Mouse (Mus musculus): Measurements from ENCODE around the gene Bach2. TPM values are rescaled to one million over a fixed set of nuclear protein-coding genes. Genes with fewer than 3 reads are reported as not detected.

Gene Bach2
- polyA plus RNA-seq, 1 experiment from 2014 or later: 1.1 TPM

- no peak overlapping the region for H3K9ac ChIP-seq (ENCODE audit: low read depth, low read length)
- ATAC-seq: no peak
- H3K27ac ChIP-seq (ENCODE audit: low read depth, low read length): no peak overlapping the region
- WGBS: 64% methylated on average over 12 of the region's 12 CpGs
- H3K9me3 ChIP-seq (ENCODE audit: control insufficient read depth): no peaks in the 10 kb centered on the region
- TF ChIP-seq CTCF (IDR thresholded peaks at IDR 0.05; ENCODE audit: low read depth): no peak
- H3K27me3 ChIP-seq (replicated peaks; ENCODE audit: control insufficient read depth, insufficient read depth, low read length): no peaks in the 10 kb centered on the region
- H3K4me1 ChIP-seq (replicated peaks; ENCODE audit: control insufficient read depth, insufficient read depth, low read length): no peaks in the 10 kb centered on the region
- H3K36me3 ChIP-seq (ENCODE audit: control insufficient read depth, insufficient read depth): no peaks in the 10 kb centered on the region
- H3K4me2 ChIP-seq (replicated peaks; ENCODE audit: low read depth): no peak overlapping the region
- no peak overlapping the region for H3K4me3 ChIP-seq (ENCODE audit: low read depth, low read length)
These were observed 97.1 kb downstream of the Bach2 start for GRCm38 (mm10) chr4:32335659-32336058.

- Histone ChIP-seq H3K36me3 (ENCODE audit: control insufficient read depth, insufficient read depth) (no peaks in the 10 kb centered on the region), H3K27ac (ENCODE audit: low read depth, low read length) (no peak overlapping the region), H3K9ac (ENCODE audit: low read depth, low read length) (no peak overlapping the region), H3K4me2 (replicated peaks; ENCODE audit: low read depth) (no peak overlapping the region), H3K9me3 (ENCODE audit: control insufficient read depth) (no peaks in the 10 kb centered on the region), H3K27me3 (replicated peaks; ENCODE audit: control insufficient read depth, insufficient read depth, low read length) (no peaks in the 10 kb centered on the region), H3K4me3 (ENCODE audit: low read depth, low read length) (no peak overlapping the region), H3K4me1 (replicated peaks; ENCODE audit: control insufficient read depth, insufficient read depth, low read length) (no peaks in the 10 kb centered on the region)
- 47% methylated on average over 4 of the region's 4 CpGs for WGBS
- ATAC-seq: no peak
- no peak for TF ChIP-seq CTCF (IDR thresholded peaks at IDR 0.05; ENCODE audit: low read depth)
These were observed 98.0 kb downstream of the Bach2 start for GRCm38 (mm10) chr4:32336642-32337041.

GRCm38 (mm10) chr4:32337638-32338037 lies 99.0 kb downstream of the Bach2 start:
- H3K4me3 ChIP-seq (ENCODE audit: low read depth, low read length): no peak overlapping the region
- no peak overlapping the region for H3K27ac ChIP-seq (ENCODE audit: low read depth, low read length)
- WGBS: 4% methylated on average over 11 of the region's 11 CpGs
- no peak for TF ChIP-seq CTCF (IDR thresholded peaks at IDR 0.05; ENCODE audit: low read depth)
- ATAC-seq: peak; percentile 65
- no peaks in the 10 kb centered on the region for H3K27me3 ChIP-seq (replicated peaks; ENCODE audit: control insufficient read depth, insufficient read depth, low read length)
- no peaks in the 10 kb centered on the region for H3K36me3 ChIP-seq (ENCODE audit: control insufficient read depth, insufficient read depth)
- H3K4me1 ChIP-seq (replicated peaks; ENCODE audit: control insufficient read depth, insufficient read depth, low read length): no peaks in the 10 kb centered on the region
- H3K9me3 ChIP-seq (ENCODE audit: control insufficient read depth): no peaks in the 10 kb centered on the region
- H3K9ac ChIP-seq (ENCODE audit: low read depth, low read length): no peak overlapping the region
- no peak overlapping the region for H3K4me2 ChIP-seq (replicated peaks; ENCODE audit: low read depth)

GRCm38 (mm10) chr4:32338451-32338850 lies 99.8 kb downstream of the Bach2 start:
- no peaks in the 10 kb centered on the region for H3K4me1 ChIP-seq (replicated peaks; ENCODE audit: control insufficient read depth, insufficient read depth, low read length)
- H3K27ac ChIP-seq (ENCODE audit: low read depth, low read length): no peak overlapping the region
- no peaks in the 10 kb centered on the region for H3K36me3 ChIP-seq (ENCODE audit: control insufficient read depth, insufficient read depth)
- 54% methylated on average over 10 of the region's 10 CpGs for WGBS
- ATAC-seq: no peak
- H3K4me2 ChIP-seq (replicated peaks; ENCODE audit: low read depth): no peak overlapping the region
- no peak overlapping the region for H3K9ac ChIP-seq (ENCODE audit: low read depth, low read length)
- TF ChIP-seq CTCF (IDR thresholded peaks at IDR 0.05; ENCODE audit: low read depth): no peak
- H3K9me3 ChIP-seq (ENCODE audit: control insufficient read depth): no peaks in the 10 kb centered on the region
- H3K27me3 ChIP-seq (replicated peaks; ENCODE audit: control insufficient read depth, insufficient read depth, low read length): no peaks in the 10 kb centered on the region
- H3K4me3 ChIP-seq (ENCODE audit: low read depth, low read length): no peak overlapping the region

GRCm38 (mm10) chr4:32340844-32341243 lies 102.2 kb downstream of the Bach2 start:
- H3K4me3 ChIP-seq (ENCODE audit: low read depth, low read length): no peak overlapping the region
- H3K36me3 ChIP-seq (ENCODE audit: control insufficient read depth, insufficient read depth): no peaks in the 10 kb centered on the region
- no peak overlapping the region for H3K27ac ChIP-seq (ENCODE audit: low read depth, low read length)
- ATAC-seq: no peak
- no peaks in the 10 kb centered on the region for H3K4me1 ChIP-seq (replicated peaks; ENCODE audit: control insufficient read depth, insufficient read depth, low read length)
- H3K4me2 ChIP-seq (replicated peaks; ENCODE audit: low read depth): no peak overlapping the region
- WGBS: 87% methylated on average over 7 of the region's 7 CpGs
- no peaks in the 10 kb centered on the region for H3K27me3 ChIP-seq (replicated peaks; ENCODE audit: control insufficient read depth, insufficient read depth, low read length)
- TF ChIP-seq CTCF (IDR thresholded peaks at IDR 0.05; ENCODE audit: low read depth): no peak
- H3K9ac ChIP-seq (ENCODE audit: low read depth, low read length): no peak overlapping the region
- no peaks in the 10 kb centered on the region for H3K9me3 ChIP-seq (ENCODE audit: control insufficient read depth)

GRCm38 (mm10) chr4:32342269-32342668 lies 103.7 kb downstream of the Bach2 start:
- H3K9me3 ChIP-seq (ENCODE audit: control insufficient read depth): no peaks in the 10 kb centered on the region
- 70% methylated on average over 7 of the region's 7 CpGs for WGBS
- no peak overlapping the region for H3K9ac ChIP-seq (ENCODE audit: low read depth, low read length)
- H3K4me1 ChIP-seq (replicated peaks; ENCODE audit: control insufficient read depth, insufficient read depth, low read length): no peaks in the 10 kb centered on the region
- no peak overlapping the region for H3K27ac ChIP-seq (ENCODE audit: low read depth, low read length)
- H3K4me2 ChIP-seq (replicated peaks; ENCODE audit: low read depth): no peak overlapping the region
- ATAC-seq: no peak
- no peak overlapping the region for H3K4me3 ChIP-seq (ENCODE audit: low read depth, low read length)
- no peaks in the 10 kb centered on the region for H3K27me3 ChIP-seq (replicated peaks; ENCODE audit: control insufficient read depth, insufficient read depth, low read length)
- H3K36me3 ChIP-seq (ENCODE audit: control insufficient read depth, insufficient read depth): no peaks in the 10 kb centered on the region
- peak; percentile 50 for TF ChIP-seq CTCF (IDR thresholded peaks at IDR 0.05; ENCODE audit: low read depth)
